Mouse (Mus musculus) neural tube, embryonic 12.5 days (tissue): ENCODE results near the gene Hsd3b7. TPM values are rescaled to one million over a fixed set of nuclear protein-coding genes. Genes with fewer than 3 reads are reported as not detected.
A peak's percentile ranks its signal among the peaks of the same experiment; 100 is the strongest.

Experiments
- ATAC-seq: fragments of 200-750 bp; cut with Nextera tagmentation; 2 replicates; pipeline ENCODE4 v1.8.0; 2017; ENCODE audit warnings: low read depth, mild to moderate bottlenecking, moderate TSS enrichment, moderate library complexity; ENCODE audit not compliant: low FRiP score
- H3K27ac ChIP-seq: fragments of 300-500 bp; sonication (generic); 2 replicates; pipeline ENCODE4 v1.5.1; 2016
- H3K27me3 ChIP-seq: fragments of 300-500 bp; sonication (generic); replicated peaks from 2 replicates; pipeline ENCODE4 v1.6.1; 2016; ENCODE audit warnings: mild to moderate bottlenecking
- H3K36me3 ChIP-seq: fragments of 300-500 bp; sonication (generic); 2 replicates; pipeline ENCODE4 v1.6.1; 2016; ENCODE audit warnings: mild to moderate bottlenecking
- H3K4me1 ChIP-seq: fragments of 300-500 bp; sonication (generic); 2 replicates; pipeline ENCODE4 v1.6.1; 2016
- H3K4me2 ChIP-seq: fragments of 300-500 bp; sonication (generic); replicated peaks from 2 replicates; pipeline ENCODE4 v1.6.1; 2016; ENCODE audit warnings: mild to moderate bottlenecking
- H3K4me3 ChIP-seq: fragments of 300-500 bp; sonication (generic); 2 replicates; pipeline ENCODE4 v1.5.1; 2016
- H3K9ac ChIP-seq: fragments of 300-500 bp; sonication (generic); 2 replicates; pipeline ENCODE4 v1.6.1; 2016; ENCODE audit warnings: mild to moderate bottlenecking
- H3K9me3 ChIP-seq: fragments of 300-500 bp; sonication (generic); 2 replicates; pipeline ENCODE4 v1.6.1; 2016; ENCODE audit warnings: mild to moderate bottlenecking
- WGBS: fragments of 180-500 bp; shearing (Covaris S2); methylation state at CpG from one replicate; pipeline ENCODE4 v1.1.7; 2016; 5-methylcytosine and 5-hydroxymethylcytosine counted together
- polyA plus RNA-seq: library from polyadenylated mRNA; unstranded; fragments of >200 nt; fragmentation: Nextera tagmentation; extraction: Ambion mirVana; gene quantifications from 2 replicates; pipeline ENCODE4 v1.2.1, GENCODE M21; 2016

Gene Hsd3b7
- polyA plus RNA-seq: 7.8 and 9.0 TPM in 2 replicates

GRCm38 (mm10) chr7:127800435-127801009 is at the start of gene Hsd3b7:
Gene Hsd3b7 (plus strand): TSS chr7:127800604.
- Histone ChIP-seq H3K27me3 (no peaks in the 10 kb centered on the region), H3K9ac (no peak within 1 kb of the TSS), H3K4me2 (peak within 1 kb of the TSS; percentile 39), H3K9me3 (no peaks in the 10 kb centered on the region), H3K4me3 (no peak within 1 kb of the TSS), H3K36me3 (peaks cover 64% of the 10 kb centered on the region), H3K27ac (no peak within 1 kb of the TSS), H3K4me1 (no peaks in the 10 kb centered on the region)
- ATAC-seq: peak; percentile 71
- WGBS: 38% methylated on average over 6 of the region's 6 CpGs

GRCm38 (mm10) chr7:127751619-127752018 is 48.8 kb upstream of the Hsd3b7 start:
- no peaks in the 10 kb centered on the region for H3K27me3 ChIP-seq
- H3K9ac ChIP-seq: no peak overlapping the region
- peaks cover 23% of the 10 kb centered on the region for H3K4me1 ChIP-seq
- no peak for ATAC-seq
- no peak overlapping the region for H3K4me3 ChIP-seq
- WGBS: 95% methylated on average over 5 of the region's 5 CpGs
- H3K4me2 ChIP-seq: no peak overlapping the region
- H3K9me3 ChIP-seq: no peaks in the 10 kb centered on the region
- H3K36me3 ChIP-seq: peaks cover 83% of the 10 kb centered on the region
- H3K27ac ChIP-seq: no peak overlapping the region

GRCm38 (mm10) chr7:127752069-127752468 is 48.3 kb upstream of the Hsd3b7 start:
- no peak overlapping the region for H3K4me3 ChIP-seq
- 97% methylated on average over 27 of the region's 27 CpGs for WGBS
- no peak overlapping the region for H3K27ac ChIP-seq
- no peaks in the 10 kb centered on the region for H3K9me3 ChIP-seq
- peaks cover 22% of the 10 kb centered on the region for H3K4me1 ChIP-seq
- H3K9ac ChIP-seq: no peak overlapping the region
- H3K36me3 ChIP-seq: peaks cover 88% of the 10 kb centered on the region
- no peak overlapping the region for H3K4me2 ChIP-seq
- no peak for ATAC-seq
- no peaks in the 10 kb centered on the region for H3K27me3 ChIP-seq

- ATAC-seq: no peak
- no peak overlapping the region for H3K27ac ChIP-seq
- H3K4me1 ChIP-seq: 0 out of 2 replicates have a peak, but pooled peaks cover 11% of the 10 kb centered on the region
- H3K36me3 ChIP-seq: peaks cover 94% of the 10 kb centered on the region
- H3K9ac ChIP-seq: no peak overlapping the region
- no peak overlapping the region for H3K4me2 ChIP-seq
- WGBS: 85% methylated on average over 5 of the region's 5 CpGs
- H3K4me3 ChIP-seq: no peak overlapping the region
- H3K27me3 ChIP-seq: no peaks in the 10 kb centered on the region
- H3K9me3 ChIP-seq: no peaks in the 10 kb centered on the region
These were observed 47.2 kb upstream of the Hsd3b7 start for GRCm38 (mm10) chr7:127753158-127753557.

GRCm38 (mm10) chr7:127753741-127754140 is 46.7 kb upstream of the Hsd3b7 start:
- no peak overlapping the region for H3K4me3 ChIP-seq
- H3K27ac ChIP-seq: no peak overlapping the region
- no peak for ATAC-seq
- no peaks in the 10 kb centered on the region for H3K27me3 ChIP-seq
- H3K4me1 ChIP-seq: 0 out of 2 replicates have a peak, but pooled peaks cover 6% of the 10 kb centered on the region
- WGBS: 90% methylated on average over 7 of the region's 7 CpGs
- H3K4me2 ChIP-seq: no peak overlapping the region
- H3K36me3 ChIP-seq: peaks cover 94% of the 10 kb centered on the region
- no peaks in the 10 kb centered on the region for H3K9me3 ChIP-seq
- H3K9ac ChIP-seq: no peak overlapping the region

GRCm38 (mm10) chr7:127759716-127760115 is 40.7 kb upstream of the Hsd3b7 start:
- WGBS: 76% methylated on average over 6 of the region's 6 CpGs
- Histone ChIP-seq H3K27me3 (no peaks in the 10 kb centered on the region), H3K4me1 (0 out of 2 replicates have a peak, but pooled peaks cover 3% of the 10 kb centered on the region), H3K4me2 (no peak overlapping the region), H3K4me3 (no peak overlapping the region), H3K9ac (no peak overlapping the region), H3K27ac (no peak overlapping the region), H3K9me3 (no peaks in the 10 kb centered on the region), H3K36me3 (peaks cover 80% of the 10 kb centered on the region)
- ATAC-seq: no peak

- H3K4me3 ChIP-seq: no peak overlapping the region
- no peak overlapping the region for H3K4me2 ChIP-seq
- no peak for ATAC-seq
- H3K4me1 ChIP-seq: 0 out of 2 replicates have a peak, but pooled peaks cover 3% of the 10 kb centered on the region
- H3K9me3 ChIP-seq: no peaks in the 10 kb centered on the region
- H3K36me3 ChIP-seq: peaks cover 79% of the 10 kb centered on the region
- no peak overlapping the region for H3K27ac ChIP-seq
- H3K27me3 ChIP-seq: no peaks in the 10 kb centered on the region
- 89% methylated on average over 3 of the region's 3 CpGs for WGBS
- no peak overlapping the region for H3K9ac ChIP-seq
These were observed 39.9 kb upstream of the Hsd3b7 start for GRCm38 (mm10) chr7:127760478-127760877.

- ATAC-seq: no peak
- 51% methylated on average over 7 of the region's 7 CpGs for WGBS
- no peak overlapping the region for H3K4me2 ChIP-seq
- H3K36me3 ChIP-seq: peaks cover 80% of the 10 kb centered on the region
- 0 out of 2 replicates have a peak, but pooled peaks cover under 1% of the 10 kb centered on the region for H3K4me1 ChIP-seq
- H3K27ac ChIP-seq: no peak overlapping the region
- no peak overlapping the region for H3K9ac ChIP-seq
- H3K27me3 ChIP-seq: no peaks in the 10 kb centered on the region
- H3K4me3 ChIP-seq: no peak overlapping the region
- no peaks in the 10 kb centered on the region for H3K9me3 ChIP-seq
These were observed 39.4 kb upstream of the Hsd3b7 start for GRCm38 (mm10) chr7:127761026-127761425.

- H3K36me3 ChIP-seq: peaks cover 79% of the 10 kb centered on the region
- 95% methylated on average over 4 of the region's 4 CpGs for WGBS
- no peak overlapping the region for H3K27ac ChIP-seq
- H3K9me3 ChIP-seq: no peaks in the 10 kb centered on the region
- no peak for ATAC-seq
- H3K9ac ChIP-seq: no peak overlapping the region
- H3K4me2 ChIP-seq: no peak overlapping the region
- H3K27me3 ChIP-seq: no peaks in the 10 kb centered on the region
- H3K4me3 ChIP-seq: no peak overlapping the region
- peaks cover 4% of the 10 kb centered on the region for H3K4me1 ChIP-seq
These were observed 36.8 kb upstream of the Hsd3b7 start for GRCm38 (mm10) chr7:127763642-127764041.

GRCm38 (mm10) chr7:127765756-127766155 is 34.6 kb upstream of the Hsd3b7 start:
- Histone ChIP-seq H3K27ac (no peak overlapping the region), H3K36me3 (peaks cover 69% of the 10 kb centered on the region), H3K4me1 (peaks cover 25% of the 10 kb centered on the region), H3K4me2 (no peak overlapping the region), H3K9ac (no peak overlapping the region), H3K27me3 (no peaks in the 10 kb centered on the region), H3K4me3 (no peak overlapping the region), H3K9me3 (no peaks in the 10 kb centered on the region)
- WGBS: 91% methylated on average over 2 of the region's 2 CpGs
- no peak for ATAC-seq

GRCm38 (mm10) chr7:127766851-127767609 is 33.4 kb upstream of the Hsd3b7 start:
- WGBS: 82% methylated on average over 17 of the region's 17 CpGs
- ATAC-seq: no peak
- Histone ChIP-seq H3K27ac (no peak overlapping the region), H3K4me3 (no peak overlapping the region), H3K4me1 (peaks cover 25% of the 10 kb centered on the region), H3K9me3 (no peaks in the 10 kb centered on the region), H3K36me3 (peaks cover 59% of the 10 kb centered on the region), H3K9ac (no peak overlapping the region), H3K4me2 (no peak overlapping the region), H3K27me3 (no peaks in the 10 kb centered on the region)

- no peaks in the 10 kb centered on the region for H3K27me3 ChIP-seq
- no peaks in the 10 kb centered on the region for H3K9me3 ChIP-seq
- WGBS: 94% methylated on average over 19 of the region's 19 CpGs
- peaks cover 53% of the 10 kb centered on the region for H3K36me3 ChIP-seq
- H3K4me3 ChIP-seq: no peak overlapping the region
- ATAC-seq: no peak
- H3K4me2 ChIP-seq: 0 out of 2 replicates have a peak overlapping the region, but pooled peaks have one; percentile 73
- no peak overlapping the region for H3K27ac ChIP-seq
- H3K9ac ChIP-seq: no peak overlapping the region
- H3K4me1 ChIP-seq: peaks cover 25% of the 10 kb centered on the region
These were observed 32.6 kb upstream of the Hsd3b7 start for GRCm38 (mm10) chr7:127767671-127768345.
